Mouse (Mus musculus) testis, adult 2 months (tissue): ENCODE data around the gene Tysnd1. TPM values are rescaled to one million over a fixed set of nuclear protein-coding genes. Genes with fewer than 3 reads are reported as not detected.

Experiments used
- H3K27ac ChIP-seq: fragments of 200-500 bp; 2 replicates; pipeline ENCODE4 v1.5.1; 2012; ENCODE audit warnings: low read depth, low read length; ENCODE audit not compliant: control insufficient read depth, insufficient read depth
- H3K27me3 ChIP-seq: fragments of 200-500 bp; 2 replicates; pipeline ENCODE4 v1.6.1; 2012; ENCODE audit warnings: mild to moderate bottlenecking, low read length, moderate library complexity; ENCODE audit not compliant: control insufficient read depth, insufficient read depth
- H3K36me3 ChIP-seq: fragments of 200-500 bp; 2 replicates; pipeline ENCODE4 v1.6.1; 2012; ENCODE audit warnings: mild to moderate bottlenecking, low read length; ENCODE audit not compliant: control insufficient read depth, insufficient read depth
- H3K4me1 ChIP-seq: fragments of 200-500 bp; 2 replicates; pipeline ENCODE4 v1.6.1; 2012; ENCODE audit warnings: low read length; ENCODE audit not compliant: control insufficient read depth, insufficient read depth
- H3K4me3 ChIP-seq: fragments of 200-500 bp; 2 replicates; pipeline ENCODE4 v1.5.1; 2012; ENCODE audit warnings: low read depth, mild to moderate bottlenecking, low read length, moderate library complexity, mixed read lengths; ENCODE audit not compliant: control insufficient read depth
- CTCF ChIP-seq: fragments of 200-500 bp; IDR thresholded peaks from 2 replicates; pipeline ENCODE4 v1.5.1; 2012; ENCODE audit warnings: low read depth, mild to moderate bottlenecking, inconsistent platforms, low read length, moderate library complexity; ENCODE audit not compliant: control insufficient read depth, insufficient read depth, insufficient replicate concordance
- POLR2A ChIP-seq: fragments of 200-500 bp; IDR thresholded peaks from 2 replicates; pipeline ENCODE4 v1.6.1; 2012; ENCODE audit warnings: low read depth, mild to moderate bottlenecking, inconsistent platforms, low read length, moderate library complexity; ENCODE audit not compliant: control insufficient read depth
- polyA plus RNA-seq: library from polyadenylated mRNA; depleted of rRNA; stranded (reverse); fragments of >200 nt; gene quantifications from 2 replicates; pipeline ENCODE4 v1.2.3, GENCODE M21; 2012

Gene Tysnd1
- polyA plus RNA-seq, 1 experiment, result 16.3 TPM

- TF ChIP-seq CTCF (peak; percentile 77), POLR2A (no peak)
- H3K27me3 ChIP-seq, result no peaks in the 10 kb centered on the region
- no peak overlapping the region for H3K27ac ChIP-seq
- no peaks in the 10 kb centered on the region; the same call in 1 of the 2 replicates for H3K36me3 ChIP-seq
- H3K4me1 ChIP-seq, result peaks cover 6% of the 10 kb centered on the region
- H3K4me3 ChIP-seq, result peak overlapping the region; percentile 59
These were observed 39.1 kb downstream of the Tysnd1 start for GRCm38 (mm10) chr10:61734377-61734776.

GRCm38 (mm10) chr10:61736671-61737078 is 41.4 kb downstream of the Tysnd1 start:
- Histone ChIP-seq H3K4me1 (peaks cover 6% of the 10 kb centered on the region), H3K36me3 (no peaks in the 10 kb centered on the region; the same call in 1 of the 2 replicates), H3K27me3 (no peaks in the 10 kb centered on the region), H3K27ac (no peak overlapping the region), H3K4me3 (no peak overlapping the region)
- TF ChIP-seq POLR2A, result no peak

GRCm38 (mm10) chr10:61737537-61737936 is 42.2 kb downstream of the Tysnd1 start:
- no peaks in the 10 kb centered on the region; the same call in 1 of the 2 replicates for H3K36me3 ChIP-seq
- H3K27ac ChIP-seq, result no peak overlapping the region
- TF ChIP-seq CTCF (no peak), POLR2A (no peak)
- no peaks in the 10 kb centered on the region for H3K27me3 ChIP-seq
- H3K4me1 ChIP-seq, result peaks cover 4% of the 10 kb centered on the region
- H3K4me3 ChIP-seq, result no peak overlapping the region

- no peaks in the 10 kb centered on the region for H3K27me3 ChIP-seq
- no peaks in the 10 kb centered on the region; the same call in 1 of the 2 replicates for H3K36me3 ChIP-seq
These were observed 42.8 kb downstream of the Tysnd1 start for GRCm38 (mm10) chr10:61738126-61738525.

GRCm38 (mm10) chr10:61741306-61741705 is 46.0 kb downstream of the Tysnd1 start:
- Histone ChIP-seq H3K4me3 (no peak overlapping the region), H3K27me3 (no peaks in the 10 kb centered on the region), H3K27ac (no peak overlapping the region), H3K4me1 (no peaks in the 10 kb centered on the region), H3K36me3 (no peaks in the 10 kb centered on the region; the same call in 1 of the 2 replicates)
- no peak for TF ChIP-seq POLR2A
- no peak for TF ChIP-seq CTCF

More at GRCm38 (mm10) chr10:61738126-61738525, 42.8 kb downstream of the Tysnd1 start:
- TF ChIP-seq CTCF (no peak), POLR2A (no peak)
- Histone ChIP-seq H3K4me3 (no peak overlapping the region), H3K27ac (no peak overlapping the region), H3K4me1 (no peaks in the 10 kb centered on the region; the same call in 1 of the 2 replicates)

GRCm38 (mm10) chr10:61741873-61742272 is 46.6 kb downstream of the Tysnd1 start:
- no peaks in the 10 kb centered on the region for H3K4me1 ChIP-seq
- H3K27ac ChIP-seq, result no peak overlapping the region
- no peak for TF ChIP-seq CTCF
- no peak for TF ChIP-seq POLR2A
- no peaks in the 10 kb centered on the region for H3K27me3 ChIP-seq
- H3K36me3 ChIP-seq, result no peaks in the 10 kb centered on the region; the same call in 1 of the 2 replicates
- H3K4me3 ChIP-seq, result no peak overlapping the region

GRCm38 (mm10) chr10:61742336-61742735 is 47.0 kb downstream of the Tysnd1 start:
- no peak for TF ChIP-seq CTCF
- no peak for TF ChIP-seq POLR2A
- H3K27ac ChIP-seq, result no peak overlapping the region
- no peaks in the 10 kb centered on the region for H3K27me3 ChIP-seq
- no peak overlapping the region for H3K4me3 ChIP-seq
- no peaks in the 10 kb centered on the region for H3K4me1 ChIP-seq
- H3K36me3 ChIP-seq, result no peaks in the 10 kb centered on the region

- Histone ChIP-seq H3K4me3 (no peak overlapping the region), H3K36me3 (no peaks in the 10 kb centered on the region), H3K4me1 (no peaks in the 10 kb centered on the region), H3K27me3 (no peaks in the 10 kb centered on the region), H3K27ac (no peak overlapping the region)
- no peak for TF ChIP-seq POLR2A
- peak; percentile 69; the same call in 1 of the 2 replicates for TF ChIP-seq CTCF
These were observed 49.8 kb downstream of the Tysnd1 start for GRCm38 (mm10) chr10:61745133-61745532.
